Mouse (Mus musculus) forebrain, embryonic 10.5 days (tissue): ENCODE results near the gene Nagpa. TPM values are rescaled to one million over a fixed set of nuclear protein-coding genes. Genes with fewer than 3 reads are reported as not detected.

Experiments used
- DNase-seq: peaks from one replicate; pipeline ENCODE4 v3.0.0-alpha.2; 2017; ENCODE audit warnings: low spot score; ENCODE audit errors: extremely low spot score
- H3K27ac ChIP-seq: fragments of 300-500 bp; sonication (generic); 2 replicates; pipeline ENCODE4 v1.5.1; 2016; ENCODE audit warnings: mild to moderate bottlenecking
- H3K27me3 ChIP-seq: fragments of 300-500 bp; sonication (generic); 2 replicates; pipeline ENCODE4 v1.6.1; 2016; ENCODE audit warnings: mild to moderate bottlenecking; ENCODE audit not compliant: poor library complexity, severe bottlenecking
- H3K36me3 ChIP-seq: fragments of 300-500 bp; sonication (generic); replicated peaks from 2 replicates; pipeline ENCODE4 v1.6.1; 2016; ENCODE audit warnings: mild to moderate bottlenecking, moderate library complexity
- H3K4me1 ChIP-seq: fragments of 300-500 bp; sonication (generic); 2 replicates; pipeline ENCODE4 v1.6.1; 2016
- H3K4me3 ChIP-seq: fragments of 300-500 bp; sonication (generic); 2 replicates; pipeline ENCODE4 v1.5.1; 2016; ENCODE audit warnings: mild to moderate bottlenecking, moderate library complexity
- H3K9me3 ChIP-seq: fragments of 300-500 bp; sonication (generic); 2 replicates; pipeline ENCODE4 v1.6.1; 2016; ENCODE audit warnings: mild to moderate bottlenecking, moderate library complexity
- WGBS: fragments of 180-500 bp; shearing (Covaris S2); methylation state at CpG from one replicate; pipeline ENCODE4 v1.1.7; 2016; 5-methylcytosine and 5-hydroxymethylcytosine counted together
- polyA plus RNA-seq: library from polyadenylated mRNA; unstranded; fragments of >200 nt; fragmentation: Nextera tagmentation; extraction: Ambion mirVana; gene quantifications from 2 replicates; pipeline ENCODE4 v1.2.1, GENCODE M21; 2016

The Nagpa gene
- polyA plus RNA-seq, 1 experiment from 2014 or later, result 17.8 TPM

GRCm38 (mm10) chr16:5217341-5218133, 13.7 kb upstream of the Nagpa start:
- no peaks in the 10 kb centered on the region for H3K9me3 ChIP-seq
- no peak for DNase-seq
- WGBS, result 63% methylated on average over 5 of the region's 5 CpGs
- H3K36me3 ChIP-seq, result no peaks in the 10 kb centered on the region
- no peaks in the 10 kb centered on the region for H3K27me3 ChIP-seq
- H3K4me3 ChIP-seq, result no peak overlapping the region
- no peak overlapping the region for H3K27ac ChIP-seq
- no peaks in the 10 kb centered on the region for H3K4me1 ChIP-seq

- DNase-seq, result no peak
- no peak overlapping the region for H3K27ac ChIP-seq
- 81% methylated on average over 6 of the region's 6 CpGs for WGBS
- no peaks in the 10 kb centered on the region for H3K36me3 ChIP-seq
- no peaks in the 10 kb centered on the region for H3K27me3 ChIP-seq
- H3K4me1 ChIP-seq, result no peaks in the 10 kb centered on the region
- no peak overlapping the region for H3K4me3 ChIP-seq
- H3K9me3 ChIP-seq, result no peaks in the 10 kb centered on the region
Observed at GRCm38 (mm10) chr16:5216686-5217085, 12.9 kb upstream of the Nagpa start.

- Histone ChIP-seq H3K36me3 (no peaks in the 10 kb centered on the region), H3K27ac (no peak overlapping the region), H3K4me3 (no peak overlapping the region), H3K4me1 (no peaks in the 10 kb centered on the region), H3K9me3 (no peaks in the 10 kb centered on the region), H3K27me3 (no peaks in the 10 kb centered on the region)
- no peak for DNase-seq
- WGBS, result 87% methylated on average over 2 of the region's 2 CpGs
Observed at GRCm38 (mm10) chr16:5214126-5214525, 10.3 kb upstream of the Nagpa start.

GRCm38 (mm10) chr16:5212150-5212549, 8.3 kb upstream of the Nagpa start:
- no peak for DNase-seq
- Histone ChIP-seq H3K36me3 (no peaks in the 10 kb centered on the region), H3K27ac (no peak overlapping the region), H3K9me3 (no peaks in the 10 kb centered on the region), H3K4me3 (no peak overlapping the region), H3K4me1 (no peaks in the 10 kb centered on the region), H3K27me3 (no peaks in the 10 kb centered on the region)
- 83% methylated on average over 3 of the region's 3 CpGs for WGBS

GRCm38 (mm10) chr16:5210365-5210764, 6.6 kb upstream of the Nagpa start:
- Histone ChIP-seq H3K9me3 (no peaks in the 10 kb centered on the region), H3K36me3 (no peaks in the 10 kb centered on the region), H3K27ac (no peak overlapping the region), H3K4me3 (no peak overlapping the region), H3K4me1 (no peaks in the 10 kb centered on the region), H3K27me3 (peaks cover 5% of the 10 kb centered on the region; the same call in 1 of the 2 replicates)
- no peak for DNase-seq
- WGBS, result 79% methylated on average over 2 of the region's 2 CpGs

GRCm38 (mm10) chr16:5206051-5206450, 2.2 kb upstream of the Nagpa start:
- 81% methylated on average over 5 of the region's 5 CpGs for WGBS
- DNase-seq, result no peak
- peaks cover 9% of the 10 kb centered on the region; the same call in 1 of the 2 replicates for H3K27me3 ChIP-seq
- H3K36me3 ChIP-seq, result no peaks in the 10 kb centered on the region
- no peak overlapping the region for H3K27ac ChIP-seq
- no peaks in the 10 kb centered on the region for H3K9me3 ChIP-seq
- no peak overlapping the region for H3K4me3 ChIP-seq
- H3K4me1 ChIP-seq, result peaks cover 15% of the 10 kb centered on the region

GRCm38 (mm10) chr16:5205431-5205970, 1.7 kb upstream of the Nagpa start:
- no peak overlapping the region for H3K27ac ChIP-seq
- H3K36me3 ChIP-seq, result no peaks in the 10 kb centered on the region
- H3K9me3 ChIP-seq, result no peaks in the 10 kb centered on the region
- DNase-seq, result no peak
- 90% methylated on average over 5 of the region's 5 CpGs for WGBS
- no peak overlapping the region for H3K4me3 ChIP-seq
- peaks cover 9% of the 10 kb centered on the region; the same call in 1 of the 2 replicates for H3K27me3 ChIP-seq
- H3K4me1 ChIP-seq, result peaks cover 15% of the 10 kb centered on the region

GRCm38 (mm10) chr16:5203200-5203599, 612 bp downstream of the Nagpa start:
- Histone ChIP-seq H3K9me3 (no peaks in the 10 kb centered on the region), H3K27me3 (peaks cover 9% of the 10 kb centered on the region; the same call in 1 of the 2 replicates), H3K4me3 (peak overlapping the region; percentile 90), H3K36me3 (peaks cover 10% of the 10 kb centered on the region; the same call in 1 of the 2 replicates), H3K4me1 (peaks cover 15% of the 10 kb centered on the region), H3K27ac (peak overlapping the region; percentile 81)
- peak; percentile 18 for DNase-seq
- 2% methylated on average over 36 of the region's 36 CpGs for WGBS

GRCm38 (mm10) chr16:5202681-5203080, 1.1 kb downstream of the Nagpa start:
- Histone ChIP-seq H3K9me3 (no peaks in the 10 kb centered on the region), H3K27me3 (peaks cover 9% of the 10 kb centered on the region; the same call in 1 of the 2 replicates), H3K27ac (no peak overlapping the region), H3K4me1 (peaks cover 15% of the 10 kb centered on the region), H3K36me3 (peaks cover 10% of the 10 kb centered on the region; the same call in 1 of the 2 replicates), H3K4me3 (peak overlapping the region; percentile 90)
- DNase-seq, result peak; percentile 36
- 8% methylated on average over 4 of the region's 4 CpGs for WGBS

GRCm38 (mm10) chr16:5195080-5195479, 8.7 kb downstream of the Nagpa start:
- H3K27ac ChIP-seq, result no peak overlapping the region
- H3K4me3 ChIP-seq, result no peak overlapping the region
- peak; percentile 49 for DNase-seq
- H3K36me3 ChIP-seq, result peaks cover 13% of the 10 kb centered on the region; the same call in 1 of the 2 replicates
- no peaks in the 10 kb centered on the region for H3K9me3 ChIP-seq
- H3K4me1 ChIP-seq, result no peaks in the 10 kb centered on the region
- WGBS, result 30% methylated on average over 6 of the region's 6 CpGs
- no peaks in the 10 kb centered on the region for H3K27me3 ChIP-seq

GRCm38 (mm10) chr16:5186234-5186633, 17.6 kb downstream of the Nagpa start:
- Histone ChIP-seq H3K9me3 (no peaks in the 10 kb centered on the region), H3K4me1 (no peaks in the 10 kb centered on the region), H3K27ac (no peak overlapping the region), H3K4me3 (no peak overlapping the region), H3K36me3 (no peaks in the 10 kb centered on the region), H3K27me3 (no peaks in the 10 kb centered on the region)
- no peak for DNase-seq
- 83% methylated on average over 7 of the region's 7 CpGs for WGBS

GRCm38 (mm10) chr16:5185691-5186090, 18.1 kb downstream of the Nagpa start:
- Histone ChIP-seq H3K27me3 (no peaks in the 10 kb centered on the region), H3K9me3 (no peaks in the 10 kb centered on the region), H3K27ac (no peak overlapping the region), H3K4me1 (no peaks in the 10 kb centered on the region), H3K4me3 (no peak overlapping the region), H3K36me3 (no peaks in the 10 kb centered on the region)
- 67% methylated on average over 7 of the region's 7 CpGs for WGBS
- no peak for DNase-seq

GRCm38 (mm10) chr16:5184956-5185355, 18.9 kb downstream of the Nagpa start:
- H3K27me3 ChIP-seq, result no peaks in the 10 kb centered on the region
- DNase-seq, result no peak
- H3K9me3 ChIP-seq, result no peaks in the 10 kb centered on the region
- H3K4me3 ChIP-seq, result no peak overlapping the region
- WGBS, result 85% methylated on average over 5 of the region's 5 CpGs
- H3K27ac ChIP-seq, result no peak overlapping the region
- H3K36me3 ChIP-seq, result no peaks in the 10 kb centered on the region
- no peaks in the 10 kb centered on the region for H3K4me1 ChIP-seq
